Mouse (Mus musculus) liver, embryonic 14.5 days (tissue): Measurements from ENCODE around the gene Shd. TPM values are rescaled to one million over a fixed set of nuclear protein-coding genes. Genes with fewer than 3 reads are reported as not detected.

Source experiments
- ATAC-seq: fragments of 200-750 bp; cut with Nextera tagmentation; 2 replicates; pipeline ENCODE4 v1.8.0; 2017; ENCODE audit warnings: moderate number of reproducible peaks, mild to moderate bottlenecking, moderate library complexity; ENCODE audit not compliant: insufficient read depth
- DNase-seq, 3 experiments: peaks; one replicate each; pipeline ENCODE4 v3.0.0-alpha.2; 2012 to 2013; ENCODE audit warnings: low read depth in 3 of 3, low spot score in 3 of 3
- H3K27ac ChIP-seq: fragments of 300-500 bp; sonication (generic); 2 replicates; pipeline ENCODE4 v1.5.1; 2014; ENCODE audit warnings: moderate library complexity, mild to moderate bottlenecking, control low read depth, inconsistent platforms
- H3K27me3 ChIP-seq: fragments of 300-500 bp; sonication (generic); 2 replicates; pipeline ENCODE4 v1.6.1; 2014; ENCODE audit warnings: mild to moderate bottlenecking, low read length, moderate library complexity; ENCODE audit not compliant: control insufficient read depth, insufficient read depth
- H3K36me3 ChIP-seq: fragments of 300-500 bp; sonication (generic); replicated peaks from 2 replicates; pipeline ENCODE4 v1.6.1; 2014; ENCODE audit warnings: low read depth; ENCODE audit not compliant: control insufficient read depth, insufficient read depth
- H3K4me1 ChIP-seq, 2 experiments: fragments of 200-500 bp in 1 of 2; fragments of 300-500 bp in 1 of 2; sonication (generic) in 1 of 2; replicated peaks; 2 replicates each; pipeline ENCODE4 v1.6.1; 2012 to 2014; ENCODE audit warnings: antibody characterized with exemption in 1 of 2, inconsistent platforms in 1 of 2, low read length in 1 of 2; ENCODE audit not compliant: control insufficient read depth in 2 of 2, insufficient read depth in 2 of 2
- H3K4me2 ChIP-seq: fragments of 300-500 bp; sonication (generic); 2 replicates; pipeline ENCODE4 v1.6.1; 2014; ENCODE audit warnings: low read depth, mild to moderate bottlenecking, control low read depth, moderate library complexity
- H3K4me3 ChIP-seq, 2 experiments: fragments of 200-500 bp in 1 of 2; fragments of 300-500 bp in 1 of 2; sonication (generic) in 1 of 2; 2 replicates each; pipeline ENCODE4 v1.5.1; 2012 to 2014; ENCODE audit warnings: low read depth in 2 of 2, low read length in 2 of 2, mild to moderate bottlenecking in 2 of 2, control low read depth in 1 of 2, inconsistent platforms in 1 of 2, moderate library complexity in 1 of 2; ENCODE audit not compliant: insufficient read depth in 1 of 2
- H3K9ac ChIP-seq: fragments of 300-500 bp; sonication (generic); replicated peaks from 2 replicates; pipeline ENCODE4 v1.6.1; 2014; ENCODE audit warnings: mild to moderate bottlenecking, control low read depth, moderate library complexity
- H3K9me3 ChIP-seq: fragments of 300-500 bp; sonication (generic); 2 replicates; pipeline ENCODE4 v1.6.1; 2016; ENCODE audit warnings: low read length, mixed read lengths; ENCODE audit not compliant: control insufficient read depth
- CTCF ChIP-seq: IDR thresholded peaks from 2 replicates; pipeline ENCODE4 v1.5.1; 2016; ENCODE audit warnings: antibody characterized with exemption, low read depth, control low read depth
- EP300 ChIP-seq: IDR thresholded peaks from 2 replicates; pipeline ENCODE4 v1.6.1; 2016; ENCODE audit warnings: antibody characterized with exemption, low read depth
- WGBS: fragments of 180-500 bp; shearing (Covaris S2); extraction: QIAGEN DNeasy Blood & Tissue Kit; methylation state at CpG from one replicate; pipeline ENCODE4 v1.1.7; 2014; ENCODE audit not compliant: insufficient replicate concordance; 5-methylcytosine and 5-hydroxymethylcytosine counted together
- polyA plus RNA-seq, 2 experiments: library from polyadenylated mRNA; depleted of rRNA in 1 of 2; stranded (reverse) in 1 of 2; unstranded in 1 of 2; fragments of >200 nt; fragmentation: Nextera tagmentation in 1 of 2; extraction: Ambion mirVana in 1 of 2; gene quantifications; 2 replicates each; pipeline versions ENCODE4 v1.2.1 to v1.2.3; 2012 to 2014

Gene Shd
- polyA plus RNA-seq, 2 experiments, result 0.31 TPM; not detected in 1

- Histone ChIP-seq H3K4me1 (peaks cover 0 to 14% of the 10 kb centered on the region in 2 experiments; a peak in 2 of 4 replicates), H3K27me3 (no peaks in the 10 kb centered on the region), H3K36me3 (no peaks in the 10 kb centered on the region), H3K4me3 (no peak overlapping the region), H3K9ac (no peak overlapping the region), H3K27ac (no peak overlapping the region), H3K4me2 (no peak overlapping the region), H3K9me3 (no peaks in the 10 kb centered on the region)
- ATAC-seq (no peak), DNase-seq (no peak)
- TF ChIP-seq EP300, result no peak
- TF ChIP-seq CTCF, result no peak
- WGBS, result 70% methylated on average over 5 of the region's 5 CpGs
Observed at GRCm38 (mm10) chr17:56024931-56025330, 54.7 kb downstream of the Shd start.

Other genes starting within 250 kb of the Shd start
- gene Adgre4, start 220.5 kb upstream of the Shd start, polyA plus RNA-seq (2012; rRNA removed), result 0.84 and 0.98 TPM in 2 replicates
- 1.9 and 2.3 TPM in 2 replicates for gene Adgre4, start 220.5 kb upstream of the Shd start, polyA plus RNA-seq (2014; fragmentation: Nextera tagmentation; extraction: Ambion mirVana)
- 0.40 and 0.71 TPM in 2 replicates for gene Zfp119a, start 91.5 kb upstream of the Shd start, polyA plus RNA-seq (2012; rRNA removed)
- 2.1 and 2.2 TPM in 2 replicates for gene Zfp119a, start 91.5 kb upstream of the Shd start, polyA plus RNA-seq (2014; fragmentation: Nextera tagmentation; extraction: Ambion mirVana)
- gene Zfp959, start 78.4 kb upstream of the Shd start, polyA plus RNA-seq (2012; rRNA removed), result 1.6 and 2.6 TPM in 2 replicates
- 4.1 and 4.7 TPM in 2 replicates for gene Zfp959, start 78.4 kb upstream of the Shd start, polyA plus RNA-seq (2014; fragmentation: Nextera tagmentation; extraction: Ambion mirVana)
- 0.44 and 0.76 TPM in 2 replicates for gene Zfp119b, start 21.0 kb upstream of the Shd start, polyA plus RNA-seq (2012; rRNA removed)
- 2.1 and 2.5 TPM in 2 replicates for gene Zfp119b, start 21.0 kb upstream of the Shd start, polyA plus RNA-seq (2014; fragmentation: Nextera tagmentation; extraction: Ambion mirVana)
- 4.1 and 5.5 TPM in 2 replicates for gene Ebi3, start 17.8 kb upstream of the Shd start, polyA plus RNA-seq (2012; rRNA removed)
- gene Ebi3, start 17.8 kb upstream of the Shd start, polyA plus RNA-seq (2014; fragmentation: Nextera tagmentation; extraction: Ambion mirVana), result 3.0 and 4.5 TPM in 2 replicates
- gene Yju2, start 11.4 kb upstream of the Shd start, polyA plus RNA-seq (2012; rRNA removed), result 3.2 and 5.1 TPM in 2 replicates
- 5.2 and 6.4 TPM in 2 replicates for gene Yju2, start 11.4 kb upstream of the Shd start, polyA plus RNA-seq (2014; fragmentation: Nextera tagmentation; extraction: Ambion mirVana)
- gene Fsd1, start 16.0 kb downstream of the Shd start, polyA plus RNA-seq (2012; rRNA removed), result 0.27 and 0.30 TPM in 2 replicates
- gene Fsd1, start 16.0 kb downstream of the Shd start, polyA plus RNA-seq (2014; fragmentation: Nextera tagmentation; extraction: Ambion mirVana), result 0.19 and 0.33 TPM in 2 replicates
- 1.9 and 2.0 TPM in 2 replicates for gene Stap2, start 35.1 kb downstream of the Shd start, polyA plus RNA-seq (2012; rRNA removed)
- 1.8 and 2.8 TPM in 2 replicates for gene Stap2, start 35.1 kb downstream of the Shd start, polyA plus RNA-seq (2014; fragmentation: Nextera tagmentation; extraction: Ambion mirVana)
- 15.7 TPM in 2 replicates for gene Mpnd, start 35.2 kb downstream of the Shd start, polyA plus RNA-seq (2012; rRNA removed)
- 12.9 and 14.8 TPM in 2 replicates for gene Mpnd, start 35.2 kb downstream of the Shd start, polyA plus RNA-seq (2014; fragmentation: Nextera tagmentation; extraction: Ambion mirVana)
- 28.8 and 30.0 TPM in 2 replicates for gene Sh3gl1, start 66.2 kb downstream of the Shd start, polyA plus RNA-seq (2012; rRNA removed)
- gene Sh3gl1, start 66.2 kb downstream of the Shd start, polyA plus RNA-seq (2014; fragmentation: Nextera tagmentation; extraction: Ambion mirVana), result 32.5 and 32.9 TPM in 2 replicates
- 10.8 and 14.6 TPM in 2 replicates for gene Chaf1a, start 70.0 kb downstream of the Shd start, polyA plus RNA-seq (2012; rRNA removed)
- gene Chaf1a, start 70.0 kb downstream of the Shd start, polyA plus RNA-seq (2014; fragmentation: Nextera tagmentation; extraction: Ambion mirVana), result 10.2 and 13.0 TPM in 2 replicates
- gene Ubxn6, start 104.6 kb downstream of the Shd start, polyA plus RNA-seq (2012; rRNA removed), result 7.3 TPM in 2 replicates
- 10.8 and 12.2 TPM in 2 replicates for gene Ubxn6, start 104.6 kb downstream of the Shd start, polyA plus RNA-seq (2014; fragmentation: Nextera tagmentation; extraction: Ambion mirVana)
- gene Hdgfl2, start 109.2 kb downstream of the Shd start, polyA plus RNA-seq (2012; rRNA removed), result 18.2 and 29.5 TPM in 2 replicates
- 26.0 and 36.0 TPM in 2 replicates for gene Hdgfl2, start 109.2 kb downstream of the Shd start, polyA plus RNA-seq (2014; fragmentation: Nextera tagmentation; extraction: Ambion mirVana)
- 0.01 TPM in 2 replicates for gene Plin4, start 139.3 kb downstream of the Shd start, polyA plus RNA-seq (2012; rRNA removed)
- 0.03 TPM in 1 of 2 replicates, not detected in the other for gene Plin4, start 139.3 kb downstream of the Shd start, polyA plus RNA-seq (2014; fragmentation: Nextera tagmentation; extraction: Ambion mirVana)
- 0.11 and 0.29 TPM in 2 replicates for gene Plin5, start 147.1 kb downstream of the Shd start, polyA plus RNA-seq (2012; rRNA removed)
- 0.34 and 0.35 TPM in 2 replicates for gene Plin5, start 147.1 kb downstream of the Shd start, polyA plus RNA-seq (2014; fragmentation: Nextera tagmentation; extraction: Ambion mirVana)
- gene Lrg1, start 151.5 kb downstream of the Shd start, polyA plus RNA-seq (2012; rRNA removed), result 0.09 and 0.10 TPM in 2 replicates
- gene Lrg1, start 151.5 kb downstream of the Shd start, polyA plus RNA-seq (2014; fragmentation: Nextera tagmentation; extraction: Ambion mirVana), result 0.29 and 0.67 TPM in 2 replicates
- gene Sema6b, start 169.9 kb downstream of the Shd start, polyA plus RNA-seq (2012; rRNA removed), result 0.92 and 1.1 TPM in 2 replicates
- gene Sema6b, start 169.9 kb downstream of the Shd start, polyA plus RNA-seq (2014; fragmentation: Nextera tagmentation; extraction: Ambion mirVana), result 0.43 and 0.71 TPM in 2 replicates
- 1.5 and 1.8 TPM in 2 replicates for gene Tnfaip8l1, start 192.0 kb downstream of the Shd start, polyA plus RNA-seq (2012; rRNA removed)
- 2.4 and 2.7 TPM in 2 replicates for gene Tnfaip8l1, start 192.0 kb downstream of the Shd start, polyA plus RNA-seq (2014; fragmentation: Nextera tagmentation; extraction: Ambion mirVana)
- 35.9 and 37.3 TPM in 2 replicates for gene Mydgf, start 213.5 kb downstream of the Shd start, polyA plus RNA-seq (2012; rRNA removed)
- gene Mydgf, start 213.5 kb downstream of the Shd start, polyA plus RNA-seq (2014; fragmentation: Nextera tagmentation; extraction: Ambion mirVana), result 48.8 and 50.3 TPM in 2 replicates
- 14.4 and 16.5 TPM in 2 replicates for gene Dpp9, start 248.4 kb downstream of the Shd start, polyA plus RNA-seq (2012; rRNA removed)
- gene Dpp9, start 248.4 kb downstream of the Shd start, polyA plus RNA-seq (2014; fragmentation: Nextera tagmentation; extraction: Ambion mirVana), result 11.7 and 16.6 TPM in 2 replicates